Mouse (Mus musculus) liver, embryonic 14.5 days (tissue): ENCODE data around the gene Rbp1. TPM values are rescaled to one million over a fixed set of nuclear protein-coding genes. Genes with fewer than 3 reads are reported as not detected.

Experiments used
- ATAC-seq: fragments of 200-750 bp; cut with Nextera tagmentation; 2 replicates; pipeline ENCODE4 v1.8.0; 2017; ENCODE audit warnings: moderate number of reproducible peaks, mild to moderate bottlenecking, moderate library complexity; ENCODE audit not compliant: insufficient read depth
- DNase-seq, 3 experiments: peaks; one replicate each; pipeline ENCODE4 v3.0.0-alpha.2; 2012 to 2013; ENCODE audit warnings: low read depth in 3 of 3, low spot score in 3 of 3
- H3K27ac ChIP-seq: fragments of 300-500 bp; sonication (generic); 2 replicates; pipeline ENCODE4 v1.5.1; 2014; ENCODE audit warnings: moderate library complexity, mild to moderate bottlenecking, control low read depth, inconsistent platforms
- H3K27me3 ChIP-seq: fragments of 300-500 bp; sonication (generic); 2 replicates; pipeline ENCODE4 v1.6.1; 2014; ENCODE audit warnings: mild to moderate bottlenecking, low read length, moderate library complexity; ENCODE audit not compliant: control insufficient read depth, insufficient read depth
- H3K36me3 ChIP-seq: fragments of 300-500 bp; sonication (generic); replicated peaks from 2 replicates; pipeline ENCODE4 v1.6.1; 2014; ENCODE audit warnings: low read depth; ENCODE audit not compliant: control insufficient read depth, insufficient read depth
- H3K4me1 ChIP-seq, 2 experiments: fragments of 200-500 bp in 1 of 2; fragments of 300-500 bp in 1 of 2; sonication (generic) in 1 of 2; replicated peaks; 2 replicates each; pipeline ENCODE4 v1.6.1; 2012 to 2014; ENCODE audit warnings: antibody characterized with exemption in 1 of 2, inconsistent platforms in 1 of 2, low read length in 1 of 2; ENCODE audit not compliant: control insufficient read depth in 2 of 2, insufficient read depth in 2 of 2
- H3K4me2 ChIP-seq: fragments of 300-500 bp; sonication (generic); 2 replicates; pipeline ENCODE4 v1.6.1; 2014; ENCODE audit warnings: low read depth, mild to moderate bottlenecking, control low read depth, moderate library complexity
- H3K4me3 ChIP-seq, 2 experiments: fragments of 200-500 bp in 1 of 2; fragments of 300-500 bp in 1 of 2; sonication (generic) in 1 of 2; 2 replicates each; pipeline ENCODE4 v1.5.1; 2012 to 2014; ENCODE audit warnings: low read depth in 2 of 2, low read length in 2 of 2, mild to moderate bottlenecking in 2 of 2, control low read depth in 1 of 2, inconsistent platforms in 1 of 2, moderate library complexity in 1 of 2; ENCODE audit not compliant: insufficient read depth in 1 of 2
- H3K9ac ChIP-seq: fragments of 300-500 bp; sonication (generic); replicated peaks from 2 replicates; pipeline ENCODE4 v1.6.1; 2014; ENCODE audit warnings: mild to moderate bottlenecking, control low read depth, moderate library complexity
- H3K9me3 ChIP-seq: fragments of 300-500 bp; sonication (generic); 2 replicates; pipeline ENCODE4 v1.6.1; 2016; ENCODE audit warnings: low read length, mixed read lengths; ENCODE audit not compliant: control insufficient read depth
- CTCF ChIP-seq: IDR thresholded peaks from 2 replicates; pipeline ENCODE4 v1.5.1; 2016; ENCODE audit warnings: antibody characterized with exemption, low read depth, control low read depth
- EP300 ChIP-seq: IDR thresholded peaks from 2 replicates; pipeline ENCODE4 v1.6.1; 2016; ENCODE audit warnings: antibody characterized with exemption, low read depth
- WGBS: fragments of 180-500 bp; shearing (Covaris S2); extraction: QIAGEN DNeasy Blood & Tissue Kit; methylation state at CpG from one replicate; pipeline ENCODE4 v1.1.7; 2014; ENCODE audit not compliant: insufficient replicate concordance; 5-methylcytosine and 5-hydroxymethylcytosine counted together
- polyA plus RNA-seq, 2 experiments: library from polyadenylated mRNA; depleted of rRNA in 1 of 2; stranded (reverse) in 1 of 2; unstranded in 1 of 2; fragments of >200 nt; fragmentation: Nextera tagmentation in 1 of 2; extraction: Ambion mirVana in 1 of 2; gene quantifications; 2 replicates each; pipeline versions ENCODE4 v1.2.1 to v1.2.3; 2012 to 2014

Gene Rbp1
- polyA plus RNA-seq, 2 experiments = 32.0 to 35.5 TPM

DNA sequence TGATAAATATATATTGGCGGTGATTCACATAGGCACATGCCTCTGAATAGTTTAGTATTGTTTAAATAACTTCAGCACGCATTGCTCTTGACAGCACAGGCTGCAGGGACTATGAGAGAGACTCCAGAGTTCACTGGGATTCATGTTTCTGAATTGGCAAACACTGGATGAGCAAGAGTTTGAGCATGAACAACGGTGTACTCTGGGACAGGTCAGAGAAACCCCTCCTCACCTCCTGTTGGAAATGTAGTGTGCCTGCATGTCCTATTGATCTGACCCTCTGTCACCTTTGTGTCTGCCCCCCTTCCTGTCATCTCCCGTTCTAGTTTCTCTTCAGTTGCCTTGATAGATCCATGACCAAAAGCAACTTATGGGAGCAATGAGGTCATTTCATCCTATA, 7.3 kb upstream of the Rbp1 start:
- H3K4me3 ChIP-seq = no peak overlapping the region
- no peak overlapping the region for H3K4me2 ChIP-seq
- no peaks in the 10 kb centered on the region for H3K27me3 ChIP-seq
- 71% methylated on average over 4 of the region's 4 CpGs for WGBS
- H3K9ac ChIP-seq = no peak overlapping the region
- H3K27ac ChIP-seq = no peak overlapping the region
- H3K4me1 ChIP-seq = peaks cover 0 to 5% of the 10 kb centered on the region in 2 experiments; a peak in 2 of 4 replicates
- H3K36me3 ChIP-seq = no peaks in the 10 kb centered on the region; the same call in 1 of the 2 replicates
- DNase-seq = no peak
- no peak for ATAC-seq
- TF ChIP-seq EP300 = no peak
- TF ChIP-seq CTCF = no peak
- no peaks in the 10 kb centered on the region for H3K9me3 ChIP-seq

DNA sequence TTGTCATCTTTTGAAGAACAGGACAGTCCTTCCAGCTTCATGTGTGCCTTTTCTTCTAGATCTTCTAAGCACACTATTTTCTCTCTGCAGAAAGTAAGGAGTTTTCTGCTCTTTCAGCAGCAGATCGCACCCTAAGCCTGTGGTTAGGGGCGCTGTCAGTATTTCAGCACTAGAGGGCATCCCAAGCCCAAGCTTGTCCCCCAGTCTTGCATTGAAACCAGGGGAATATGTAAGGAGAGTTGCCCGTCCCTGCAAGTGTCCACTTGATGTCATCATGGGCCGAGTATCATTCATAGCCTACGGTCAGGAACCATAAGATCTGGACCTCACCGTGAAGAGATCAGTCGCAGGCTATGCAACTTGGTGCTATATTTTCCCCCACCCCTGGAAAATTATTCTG, 4.8 kb upstream of the Rbp1 start:
- Histone ChIP-seq H3K36me3 (no peaks in the 10 kb centered on the region; the same call in 1 of the 2 replicates), H3K27me3 (no peaks in the 10 kb centered on the region), H3K4me3 (no peak overlapping the region), H3K9ac (no peak overlapping the region), H3K9me3 (no peaks in the 10 kb centered on the region), H3K4me1 (peaks cover 0 to 10% of the 10 kb centered on the region in 2 experiments; a peak in 2 of 4 replicates), H3K4me2 (no peak overlapping the region), H3K27ac (no peak overlapping the region)
- DNase-seq (no peak), ATAC-seq (no peak)
- 45% methylated on average over 7 of the region's 7 CpGs for WGBS
- TF ChIP-seq CTCF (peak; percentile 65), EP300 (no peak)

DNA sequence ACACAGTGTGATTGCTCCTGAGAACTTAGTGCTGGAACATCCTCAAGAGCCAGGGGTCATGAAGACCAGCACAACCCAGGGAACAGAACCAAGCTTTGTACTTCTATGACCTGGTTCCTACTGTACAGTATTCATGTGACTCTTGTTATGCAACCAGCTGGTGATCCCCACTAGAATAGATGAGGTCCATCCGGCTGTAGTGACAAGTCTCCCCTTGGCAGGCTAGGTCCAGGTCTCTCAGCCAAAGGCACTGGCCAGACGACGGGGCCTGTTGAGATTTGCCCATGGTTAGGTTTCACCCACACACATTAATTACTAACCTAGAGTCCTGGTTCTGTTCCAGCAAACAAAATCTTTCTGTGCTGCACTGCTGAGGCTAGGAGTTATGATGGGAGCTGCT, 4.4 kb upstream of the Rbp1 start:
- no peak for ATAC-seq
- Histone ChIP-seq H3K9ac (no peak overlapping the region), H3K27me3 (no peaks in the 10 kb centered on the region), H3K36me3 (no peaks in the 10 kb centered on the region), H3K27ac (no peak overlapping the region), H3K9me3 (no peaks in the 10 kb centered on the region), H3K4me3 (no peak overlapping the region), H3K4me2 (no peak overlapping the region), H3K4me1 (peaks cover 0 to 10% of the 10 kb centered on the region in 2 experiments; a peak in 2 of 4 replicates)
- TF ChIP-seq CTCF (no peak), EP300 (no peak)
- DNase-seq = no peak
- 67% methylated on average over 3 of the region's 3 CpGs for WGBS

DNA sequence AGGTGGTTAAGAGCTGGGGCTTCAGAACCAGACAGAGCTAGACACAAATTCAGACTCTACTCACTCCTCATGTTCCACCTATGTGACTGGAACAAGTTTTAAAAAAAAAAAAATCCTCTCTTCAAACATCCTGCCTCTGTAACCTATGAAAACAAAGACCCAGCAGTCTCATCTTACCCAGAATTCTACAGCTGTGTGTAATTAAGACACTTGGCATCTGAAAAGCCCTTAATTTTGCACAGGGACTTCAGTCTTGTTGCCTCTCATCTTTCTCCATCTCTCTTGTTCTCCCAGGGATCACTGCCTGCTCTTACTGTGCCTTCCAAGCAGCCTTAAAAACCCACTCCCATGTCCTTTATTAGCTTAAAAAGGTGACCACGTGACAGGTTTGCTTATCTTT, 2.1 kb upstream of the Rbp1 start:
- peaks cover 15% of the 10 kb centered on the region for H3K27me3 ChIP-seq
- DNase-seq (no peak), ATAC-seq (no peak)
- no peaks in the 10 kb centered on the region for H3K36me3 ChIP-seq
- H3K9me3 ChIP-seq = no peaks in the 10 kb centered on the region
- H3K4me2 ChIP-seq = no peak overlapping the region
- peaks cover 0 to 8% of the 10 kb centered on the region in 2 experiments; a peak in 2 of 4 replicates for H3K4me1 ChIP-seq
- H3K27ac ChIP-seq = no peak overlapping the region
- TF ChIP-seq CTCF = no peak
- TF ChIP-seq EP300 = no peak
- WGBS = 38% methylated on average over 1 of the region's 1 CpGs
- H3K9ac ChIP-seq = no peak overlapping the region
- no peak overlapping the region for H3K4me3 ChIP-seq

DNA sequence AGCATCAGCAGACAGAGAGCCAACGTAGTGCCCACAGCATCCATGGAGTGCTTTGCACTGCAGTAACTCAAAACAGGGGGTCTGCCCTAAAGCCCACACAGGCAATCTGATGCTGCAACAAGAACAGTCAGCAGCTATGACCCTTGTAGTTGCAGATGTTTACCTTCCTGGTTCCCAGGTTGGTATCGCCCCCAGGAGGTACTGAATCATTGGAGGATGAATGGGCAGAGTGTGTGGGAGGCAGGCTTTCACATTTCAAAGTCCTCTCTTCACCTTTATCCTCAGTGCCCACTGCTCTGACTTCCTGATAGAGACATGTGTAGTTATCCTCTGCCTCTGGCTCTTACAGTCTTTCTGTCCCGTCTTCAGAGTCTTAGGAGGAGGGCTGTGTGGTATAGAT, 858 bp upstream of the Rbp1 start:
- no peaks in the 10 kb centered on the region for H3K36me3 ChIP-seq
- peaks cover 0 to 6% of the 10 kb centered on the region in 2 experiments; a peak in 2 of 4 replicates for H3K4me1 ChIP-seq
- no peaks in the 10 kb centered on the region for H3K9me3 ChIP-seq
- H3K4me3 ChIP-seq = no peak overlapping the region
- WGBS = 48% methylated on average over 3 of the region's 3 CpGs
- no peak overlapping the region for H3K9ac ChIP-seq
- no peak for TF ChIP-seq EP300
- no peak for TF ChIP-seq CTCF
- no peak overlapping the region for H3K27ac ChIP-seq
- DNase-seq = no peak
- no peak overlapping the region for H3K4me2 ChIP-seq
- no peak for ATAC-seq
- peaks cover 17% of the 10 kb centered on the region for H3K27me3 ChIP-seq
